Mouse (Mus musculus) C2C12 (cell line): Measurements from ENCODE around the gene Slc4a4.

Source experiments
- CTCF ChIP-seq: IDR thresholded peaks from one replicate; pipeline ENCODE4 v1.5.1; 2011; ENCODE audit not compliant: control insufficient read depth, insufficient read depth, insufficient read length
- USF1 ChIP-seq: IDR thresholded peaks from one replicate; pipeline ENCODE4 v1.6.1; 2011; ENCODE audit warnings: low read depth, mild to moderate bottlenecking, control low read depth, moderate library complexity

GRCm38 (mm10) chr5:88989018-88989417 lies 102.4 kb downstream of the Slc4a4 start:
- TF ChIP-seq USF1 (no peak), CTCF (no peak)
